Mouse (Mus musculus): Measurements from ENCODE around the gene Scml4.

GRCm38 (mm10) chr10:43005677-43006076, 145.5 kb downstream of the Scml4 start:
- TF ChIP-seq HCFC1 (IDR thresholded peaks at IDR 0.05; ENCODE audit: borderline replicate concordance, insufficient read depth, low read length): no peak
- TF ChIP-seq ZC3H11A (IDR thresholded peaks at IDR 0.05; ENCODE audit: borderline replicate concordance, low read depth, low read length): no peak
